Comparison of ENCODE assay signal across 19 mouse cellular contexts in genomic region chr12:82547127-82547526, GRCm38 (mm10). TPM values are rescaled to one million over a fixed set of nuclear protein-coding genes. Genes with fewer than 3 reads are reported as not detected.
"Had no signal": no experiment of that assay in that cellular context is flagged by ENCODE, and none has a peak within 500 bp of the region (broad histone marks: within the 10 kb centered on the region; RNA-seq: fewer than 3 reads in every experiment).

No protein-coding gene starts in this region.

- ATAC-seq: liver, embryonic 12.5 days; liver, postnatal 0 days; lung, postnatal 0 days; midbrain, embryonic 13.5 days; midbrain, embryonic 15.5 days; midbrain, embryonic 16.5 days had no signal

- DNase-seq: left cerebral cortex, postnatal 4 days; liver; liver, embryonic 13.5 days; liver, postnatal 0 days; lung, adult 18-20 months; lung, adult 2 months; lung, embryonic 14.5 days; lung, postnatal 10 days; lung, postnatal 14 days; lung, postnatal 36 days; lung, postnatal 4 days; midbrain, embryonic 14.5 days had no signal

RNA-seq across cellular contexts. Expression of gene Rgs6, which starts 41.0 kb away (rescaled TPM):
- total RNA-seq: megakaryocyte-erythroid progenitor cell, adult 5-6 weeks; monocyte, adult 5-6 weeks had no signal
